Mouse (Mus musculus): ENCODE measurements at regions not wholly inside any gene's neighbourhood (a gene's known extent, or its start where the extent isn't known, plus 50 kb on each side); places are given as distances from the start of the nearest gene placed in this dataset.
"Not testable (repeated sequence)": the region's sequence is repeated elsewhere in the genome, so short reads cannot be mapped to it uniquely, and the experiment has no call there.

DNA sequence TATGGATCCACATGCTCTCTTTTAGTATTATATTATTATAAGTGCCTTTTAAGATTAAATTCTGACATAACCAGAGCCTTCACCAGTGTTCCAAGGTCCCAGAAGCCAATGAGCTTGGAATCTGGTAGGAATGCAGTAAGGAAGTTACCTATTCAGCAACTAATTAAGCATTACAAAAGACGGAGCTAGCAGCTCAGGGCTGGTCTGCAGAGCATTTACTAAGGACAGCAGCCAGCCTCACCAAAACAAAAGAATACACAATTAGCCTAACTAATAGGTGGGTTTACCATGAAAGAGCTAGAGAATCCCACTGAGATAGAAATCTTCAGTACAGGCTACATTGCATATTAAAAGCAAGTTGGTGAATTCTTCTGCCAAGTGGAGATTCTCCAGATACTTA, 164.1 kb downstream of the Rdh14 start:
- H3K4me2 ChIP-seq; H3K27me3 ChIP-seq (replicated peaks; ENCODE audit: control insufficient read depth, insufficient read depth, low read length); DNase-seq (ENCODE audit: low spot score); H3K9me3 ChIP-seq (ENCODE audit: control insufficient read depth, low read length); H3K27ac ChIP-seq (ENCODE audit: low read depth, low read length); H3K4me1 ChIP-seq (replicated peaks; ENCODE audit: control insufficient read depth, insufficient read depth, low read length); H3K36me3 ChIP-seq (ENCODE audit: control insufficient read depth, insufficient read depth, low read length); H3K4me3 ChIP-seq (ENCODE audit: low read depth, low read length); ATAC-seq (replicated peaks; ENCODE audit: low FRiP score); H3K9ac ChIP-seq (ENCODE audit: low read depth, low read length): not testable (repeated sequence)
- 83% methylated on average over 1 of the region's 1 CpGs for WGBS

DNA sequence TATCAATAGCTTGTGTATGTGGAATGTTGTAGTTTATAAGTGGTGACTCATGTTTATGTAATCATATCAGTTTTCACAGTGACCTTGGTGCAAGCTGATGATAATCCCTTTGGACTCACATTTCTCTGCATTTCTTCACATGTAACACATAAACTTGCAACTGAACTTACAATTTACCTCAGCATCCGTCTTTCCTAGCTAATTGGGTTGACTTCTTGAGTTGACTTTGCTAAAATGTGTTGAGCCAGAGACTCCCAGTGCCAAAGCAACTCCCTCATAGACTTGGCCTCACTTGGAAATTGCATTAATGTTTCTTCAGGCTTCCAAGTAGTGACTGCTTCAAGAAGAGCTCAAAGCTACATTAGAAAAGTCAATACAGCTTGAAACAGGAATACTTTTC, 172.4 kb downstream of the Rdh14 start:
- no peak overlapping the region for H3K4me2 ChIP-seq
- H3K4me3 ChIP-seq (ENCODE audit: low read depth, low read length), result no peak overlapping the region
- 46% methylated on average over 1 of the region's 1 CpGs for WGBS
- H3K4me1 ChIP-seq (replicated peaks; ENCODE audit: control insufficient read depth, insufficient read depth, low read length), result no peaks in the 10 kb centered on the region
- ATAC-seq (replicated peaks; ENCODE audit: low FRiP score), result no peak
- no peaks in the 10 kb centered on the region for H3K36me3 ChIP-seq (ENCODE audit: control insufficient read depth, insufficient read depth, low read length)
- H3K9ac ChIP-seq (ENCODE audit: low read depth, low read length), result no peak overlapping the region
- no peaks in the 10 kb centered on the region for H3K9me3 ChIP-seq (ENCODE audit: control insufficient read depth, low read length)
- H3K27me3 ChIP-seq (replicated peaks; ENCODE audit: control insufficient read depth, insufficient read depth, low read length), result no peaks in the 10 kb centered on the region
- DNase-seq (ENCODE audit: low spot score), result no peak
- H3K27ac ChIP-seq (ENCODE audit: low read depth, low read length), result no peak overlapping the region

DNA sequence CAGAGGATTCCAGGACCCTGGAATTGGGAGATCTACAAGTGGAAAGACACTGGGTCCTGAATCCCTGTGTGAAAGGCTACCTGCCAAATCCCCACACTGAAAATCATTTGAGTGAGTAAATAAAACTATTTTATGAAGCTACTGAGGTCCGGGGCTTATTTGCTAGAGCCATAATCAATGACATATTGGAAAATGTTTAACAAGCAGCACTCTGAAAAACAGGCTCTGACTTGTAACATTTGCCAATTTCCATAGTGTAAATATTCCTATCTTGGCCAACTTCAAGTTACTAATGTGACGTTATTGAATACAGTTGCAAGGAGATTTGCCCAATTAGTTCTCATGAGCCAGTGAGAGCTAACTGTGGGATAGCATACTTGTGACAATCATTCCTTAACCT, 177.3 kb downstream of the Rdh14 start:
- no peak overlapping the region for H3K27ac ChIP-seq (ENCODE audit: low read depth, low read length)
- H3K36me3 ChIP-seq (ENCODE audit: control insufficient read depth, insufficient read depth, low read length), result no peaks in the 10 kb centered on the region
- no peak overlapping the region for H3K4me2 ChIP-seq
- no peaks in the 10 kb centered on the region for H3K27me3 ChIP-seq (replicated peaks; ENCODE audit: control insufficient read depth, insufficient read depth, low read length)
- ATAC-seq (replicated peaks; ENCODE audit: low FRiP score) (no peak), DNase-seq (ENCODE audit: low spot score) (no peak)
- no peak overlapping the region for H3K4me3 ChIP-seq (ENCODE audit: low read depth, low read length)
- H3K9ac ChIP-seq (ENCODE audit: low read depth, low read length), result no peak overlapping the region
- 81% methylated on average over 2 of the region's 2 CpGs for WGBS
- no peaks in the 10 kb centered on the region for H3K9me3 ChIP-seq (ENCODE audit: control insufficient read depth, low read length)
- H3K4me1 ChIP-seq (replicated peaks; ENCODE audit: control insufficient read depth, insufficient read depth, low read length), result no peaks in the 10 kb centered on the region

DNA sequence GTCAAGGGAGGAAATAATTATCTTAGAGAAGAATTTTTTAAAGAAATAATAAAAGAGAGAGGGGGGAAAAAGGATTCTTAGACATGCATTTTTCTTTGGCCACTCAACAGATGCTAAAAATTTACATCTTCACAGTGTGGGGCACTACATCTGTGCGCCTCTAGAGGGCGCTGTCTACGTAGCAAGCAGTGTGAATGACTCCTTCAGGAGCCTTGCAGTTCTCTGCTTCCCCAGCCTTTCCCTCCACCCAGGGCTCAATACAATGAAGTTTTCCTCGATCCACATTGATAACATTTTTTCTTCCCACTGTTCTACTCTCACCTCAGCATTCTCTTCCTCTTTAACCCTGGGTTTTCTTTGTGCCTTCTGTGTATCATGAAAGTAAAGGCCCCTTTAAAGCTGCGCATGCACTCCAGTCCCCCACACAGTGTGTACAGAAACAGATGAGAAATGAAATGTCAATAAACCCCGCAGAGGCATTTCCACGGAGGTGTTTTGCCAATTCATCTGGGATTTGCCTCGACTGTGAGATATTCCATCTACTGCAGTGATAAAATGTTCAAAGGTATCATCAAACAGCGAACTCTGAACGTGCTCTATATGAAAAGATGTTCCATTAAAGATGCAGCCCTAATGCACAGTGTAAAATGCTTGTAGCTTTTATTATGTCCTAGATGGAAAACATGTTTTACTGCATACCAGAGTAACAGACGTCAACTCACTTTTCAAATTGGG, 181.2 kb downstream of the Rdh14 start:
- Histone ChIP-seq H3K4me2 (no peak overlapping the region), H3K4me1 (replicated peaks; ENCODE audit: control insufficient read depth, insufficient read depth, low read length) (no peaks in the 10 kb centered on the region), H3K27me3 (replicated peaks; ENCODE audit: control insufficient read depth, insufficient read depth, low read length) (no peaks in the 10 kb centered on the region), H3K4me3 (ENCODE audit: low read depth, low read length) (no peak overlapping the region), H3K36me3 (ENCODE audit: control insufficient read depth, insufficient read depth, low read length) (no peaks in the 10 kb centered on the region), H3K9ac (ENCODE audit: low read depth, low read length) (no peak overlapping the region), H3K9me3 (ENCODE audit: control insufficient read depth, low read length) (no peaks in the 10 kb centered on the region), H3K27ac (ENCODE audit: low read depth, low read length) (no peak overlapping the region)
- 57% methylated on average over 11 of the region's 11 CpGs for WGBS
- DNase-seq (ENCODE audit: low spot score), result no peak
- no peak for ATAC-seq (replicated peaks; ENCODE audit: low FRiP score)

DNA sequence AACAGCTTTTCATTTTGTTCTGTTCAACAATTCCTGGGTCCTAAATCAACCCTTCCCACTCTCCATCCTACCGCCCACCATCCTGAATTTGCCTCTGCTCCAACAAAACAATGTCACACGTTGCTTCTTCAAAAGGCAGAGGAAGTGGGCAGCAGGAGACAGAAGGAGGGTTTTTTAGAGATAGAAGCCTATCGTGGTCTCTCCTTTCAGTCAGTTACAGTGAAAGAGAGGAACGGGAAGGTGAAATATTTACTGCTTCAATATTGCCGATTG, 181.7 kb downstream of the Rdh14 start:
- Histone ChIP-seq H3K36me3 (ENCODE audit: control insufficient read depth, insufficient read depth, low read length) (no peaks in the 10 kb centered on the region), H3K4me2 (no peak overlapping the region), H3K9ac (ENCODE audit: low read depth, low read length) (no peak overlapping the region), H3K4me3 (ENCODE audit: low read depth, low read length) (no peak overlapping the region), H3K27me3 (replicated peaks; ENCODE audit: control insufficient read depth, insufficient read depth, low read length) (no peaks in the 10 kb centered on the region), H3K27ac (ENCODE audit: low read depth, low read length) (no peak overlapping the region), H3K4me1 (replicated peaks; ENCODE audit: control insufficient read depth, insufficient read depth, low read length) (no peaks in the 10 kb centered on the region), H3K9me3 (ENCODE audit: control insufficient read depth, low read length) (no peaks in the 10 kb centered on the region)
- ATAC-seq (replicated peaks; ENCODE audit: low FRiP score) (no peak), DNase-seq (ENCODE audit: low spot score) (no peak)
- 44% methylated on average over 5 of the region's 5 CpGs for WGBS

DNA sequence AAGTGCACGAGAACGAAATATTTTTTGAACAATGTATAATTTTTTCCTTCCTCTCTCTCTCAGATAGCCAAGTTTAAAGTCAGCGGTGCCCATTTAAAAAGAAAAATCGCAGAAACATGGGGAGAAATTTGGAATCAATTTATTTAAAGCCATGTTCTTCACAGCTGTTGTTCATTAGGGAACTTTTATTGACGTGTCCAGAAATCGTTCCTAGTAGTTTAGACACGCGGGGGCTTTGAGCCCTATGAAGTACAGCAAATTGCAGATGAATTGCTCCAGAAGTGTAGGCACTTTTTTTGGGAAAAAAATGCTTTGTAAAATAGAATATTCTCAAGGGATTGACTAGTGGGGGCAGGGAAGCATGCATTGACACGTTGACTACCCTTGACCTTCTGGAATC, 182.8 kb downstream of the Rdh14 start:
- no peak for ATAC-seq (replicated peaks; ENCODE audit: low FRiP score)

DNA sequence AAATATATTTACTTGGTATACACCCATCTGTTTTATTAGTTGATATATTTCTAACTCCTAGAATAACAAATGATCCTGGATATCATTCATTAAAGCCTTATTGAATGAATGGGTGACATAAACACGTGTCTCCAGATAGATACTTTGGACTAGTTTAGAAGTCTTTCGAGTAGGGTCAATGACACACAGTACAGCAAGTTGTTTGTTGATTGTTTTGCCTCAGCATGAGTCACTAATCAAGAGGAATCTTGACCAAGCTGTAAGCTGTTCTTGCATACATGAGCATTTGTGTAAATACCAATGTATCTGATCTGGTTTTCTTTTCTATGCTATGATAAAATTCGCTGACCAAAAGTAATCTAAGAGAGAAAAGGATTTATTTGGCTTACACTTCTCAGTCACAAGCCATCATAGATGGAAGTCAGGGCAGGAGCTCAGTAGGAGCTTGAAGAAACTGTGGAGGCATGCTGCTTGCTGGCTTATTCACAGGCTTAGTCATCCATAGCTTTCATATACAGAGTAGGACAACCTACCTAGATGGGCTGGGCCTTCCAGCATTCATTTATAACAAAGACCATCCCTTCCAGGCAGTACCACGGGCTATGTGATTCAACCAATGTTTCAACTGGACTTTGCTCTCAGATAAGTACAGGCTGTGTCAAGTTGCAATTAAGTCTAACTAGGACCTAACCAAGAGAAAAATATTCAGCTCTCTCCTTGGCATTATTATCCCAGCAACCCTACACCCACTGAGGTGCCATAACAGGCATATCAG, 192.5 kb downstream of the Rdh14 start:
- H3K4me2 ChIP-seq, result no peak overlapping the region
- ATAC-seq (replicated peaks; ENCODE audit: low FRiP score) (no peak), DNase-seq (ENCODE audit: low spot score) (no peak)
- H3K27me3 ChIP-seq (replicated peaks; ENCODE audit: control insufficient read depth, insufficient read depth, low read length), result no peaks in the 10 kb centered on the region
- no peak overlapping the region for H3K27ac ChIP-seq (ENCODE audit: low read depth, low read length)
- H3K9me3 ChIP-seq (ENCODE audit: control insufficient read depth, low read length), result no peaks in the 10 kb centered on the region
- no peaks in the 10 kb centered on the region for H3K4me1 ChIP-seq (replicated peaks; ENCODE audit: control insufficient read depth, insufficient read depth, low read length)
- no peak overlapping the region for H3K4me3 ChIP-seq (ENCODE audit: low read depth, low read length)
- no peak overlapping the region for H3K9ac ChIP-seq (ENCODE audit: low read depth, low read length)
- no peaks in the 10 kb centered on the region for H3K36me3 ChIP-seq (ENCODE audit: control insufficient read depth, insufficient read depth, low read length)
- 69% methylated on average over 4 of the region's 4 CpGs for WGBS

More for the DNA sequence above, 182.8 kb downstream of the Rdh14 start:
- no peaks in the 10 kb centered on the region for H3K4me1 ChIP-seq (replicated peaks; ENCODE audit: control insufficient read depth, insufficient read depth, low read length)
- H3K4me2 ChIP-seq, result no peak overlapping the region
- H3K9ac ChIP-seq (ENCODE audit: low read depth, low read length), result no peak overlapping the region
- WGBS, result 73% methylated on average over 9 of the region's 9 CpGs
- no peaks in the 10 kb centered on the region for H3K36me3 ChIP-seq (ENCODE audit: control insufficient read depth, insufficient read depth, low read length)
- no peak for DNase-seq (ENCODE audit: low spot score)
- no peak overlapping the region for H3K4me3 ChIP-seq (ENCODE audit: low read depth, low read length)
- H3K9me3 ChIP-seq (ENCODE audit: control insufficient read depth, low read length), result no peaks in the 10 kb centered on the region
- no peak overlapping the region for H3K27ac ChIP-seq (ENCODE audit: low read depth, low read length)
- H3K27me3 ChIP-seq (replicated peaks; ENCODE audit: control insufficient read depth, insufficient read depth, low read length), result no peaks in the 10 kb centered on the region

DNA sequence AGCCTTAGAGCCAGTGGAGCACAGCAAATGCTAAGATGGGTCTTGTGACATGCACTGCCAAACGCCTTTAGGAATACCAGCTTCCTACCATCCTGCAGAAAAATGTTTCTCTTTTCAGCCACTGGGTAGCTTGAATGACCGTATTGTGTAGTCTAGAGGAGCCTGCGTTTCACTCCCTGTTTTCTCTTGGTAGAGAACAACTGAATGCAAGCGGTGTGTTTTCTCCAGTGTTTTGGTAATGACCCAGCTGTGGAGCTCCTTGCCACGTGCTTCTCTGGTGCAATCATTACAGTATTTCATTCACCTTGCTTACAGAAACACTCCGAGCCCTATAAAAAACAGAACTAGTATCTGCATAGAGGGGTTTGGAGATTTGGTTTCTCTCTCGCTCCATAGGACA, 193.5 kb downstream of the Rdh14 start:
- 70% methylated on average over 7 of the region's 7 CpGs for WGBS
- Histone ChIP-seq H3K9ac (ENCODE audit: low read depth, low read length) (no peak overlapping the region), H3K27ac (ENCODE audit: low read depth, low read length) (no peak overlapping the region), H3K9me3 (ENCODE audit: control insufficient read depth, low read length) (no peaks in the 10 kb centered on the region), H3K27me3 (replicated peaks; ENCODE audit: control insufficient read depth, insufficient read depth, low read length) (no peaks in the 10 kb centered on the region), H3K36me3 (ENCODE audit: control insufficient read depth, insufficient read depth, low read length) (no peaks in the 10 kb centered on the region), H3K4me2 (no peak overlapping the region), H3K4me1 (replicated peaks; ENCODE audit: control insufficient read depth, insufficient read depth, low read length) (no peaks in the 10 kb centered on the region), H3K4me3 (ENCODE audit: low read depth, low read length) (no peak overlapping the region)
- no peak for DNase-seq (ENCODE audit: low spot score)
- ATAC-seq (replicated peaks; ENCODE audit: low FRiP score), result no peak

DNA sequence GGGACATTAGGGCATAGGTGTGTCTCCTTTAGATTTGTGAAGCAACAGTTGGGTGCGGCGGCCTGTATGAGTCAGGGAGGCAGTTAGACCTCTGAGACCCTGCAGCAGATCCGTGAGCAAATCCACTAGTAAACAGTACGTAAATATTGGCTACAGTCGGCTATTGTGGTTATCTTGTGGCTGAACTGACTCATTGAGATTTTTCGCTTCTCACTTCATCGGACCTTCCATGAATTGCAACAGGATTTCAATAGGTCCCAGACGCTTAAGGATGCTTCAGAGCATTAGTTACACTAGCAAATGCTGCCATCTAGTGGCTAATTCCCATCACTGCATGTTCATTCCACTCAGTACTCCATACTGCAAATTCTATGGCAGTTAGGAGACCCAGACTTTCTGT, 199.0 kb downstream of the Rdh14 start:
- Histone ChIP-seq H3K27me3 (replicated peaks; ENCODE audit: control insufficient read depth, insufficient read depth, low read length) (no peaks in the 10 kb centered on the region), H3K4me3 (ENCODE audit: low read depth, low read length) (no peak overlapping the region), H3K4me1 (replicated peaks; ENCODE audit: control insufficient read depth, insufficient read depth, low read length) (no peaks in the 10 kb centered on the region), H3K36me3 (ENCODE audit: control insufficient read depth, insufficient read depth, low read length) (no peaks in the 10 kb centered on the region), H3K4me2 (no peak overlapping the region), H3K9me3 (ENCODE audit: control insufficient read depth, low read length) (no peaks in the 10 kb centered on the region), H3K9ac (ENCODE audit: low read depth, low read length) (no peak overlapping the region), H3K27ac (ENCODE audit: low read depth, low read length) (no peak overlapping the region)
- DNase-seq (ENCODE audit: low spot score) (peak; percentile 39), ATAC-seq (replicated peaks; ENCODE audit: low FRiP score) (peak; percentile 54; the same call in 1 of the 2 replicates)
- 43% methylated on average over 8 of the region's 8 CpGs for WGBS

All from liver, embryonic 11.5 days (tissue).